8 mouse cellular contexts compared by ENCODE assay signal in the genomic region with DNA sequence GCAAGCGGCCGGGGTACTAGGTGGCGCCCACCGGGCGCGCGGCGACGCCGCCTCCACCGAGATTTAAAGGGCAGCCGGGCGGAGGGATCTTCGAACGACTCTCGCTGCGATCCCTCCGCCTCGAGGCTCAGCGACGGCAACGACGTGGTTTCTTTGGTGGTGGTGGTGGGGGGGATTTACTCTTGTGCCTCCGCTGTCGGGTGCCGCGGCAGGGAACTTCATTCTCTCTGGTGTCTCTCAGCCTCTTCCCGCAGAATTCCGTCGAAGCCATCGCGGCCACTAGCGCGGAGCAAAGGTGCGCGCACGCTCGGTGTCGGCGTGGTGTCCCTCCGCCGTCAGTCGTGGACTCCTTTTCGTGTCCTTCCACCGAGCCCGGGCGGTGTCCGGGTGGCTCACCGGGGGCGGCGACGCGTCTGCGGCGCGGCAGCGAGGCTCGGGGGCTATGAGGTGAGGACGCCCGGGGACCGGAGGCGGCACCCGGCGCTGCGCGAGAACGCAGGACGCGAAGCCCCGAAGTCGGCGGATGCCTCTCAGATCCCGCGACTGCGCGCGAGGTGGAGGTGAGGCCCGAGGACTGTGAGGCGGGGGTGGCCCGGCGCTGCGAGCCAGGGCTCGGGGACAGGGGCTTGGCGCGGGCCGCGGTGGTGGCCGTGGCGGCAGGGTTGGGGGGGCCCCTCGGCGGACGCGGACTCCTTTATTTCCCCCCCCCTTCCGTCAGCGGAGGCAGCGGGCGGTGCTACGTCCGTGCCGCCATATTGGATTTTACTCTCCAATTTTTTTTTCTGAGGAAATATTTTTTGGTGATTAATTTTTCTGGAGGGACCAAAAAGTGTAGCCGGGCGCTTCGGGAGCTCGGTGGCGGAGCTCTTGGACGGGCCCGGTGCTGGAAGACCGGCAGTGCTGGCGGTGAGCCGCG. TPM values are rescaled to one million over a fixed set of nuclear protein-coding genes. Genes with fewer than 3 reads are reported as not detected.
DNase-seq lines count a peak whose midpoint lies in the region; ATAC-seq and TF ChIP-seq lines count a peak whose summit lies in the region.

No protein-coding gene starts in this region.

- H3K36me3 ChIP-seq in embryonic facial prominence, embryonic 14.5 days (ENCODE audit: control insufficient read depth, insufficient read depth, low read length) = 0 out of 2 replicates have a peak, but pooled peaks cover 6% of the 10 kb centered on the region
- 0 out of 2 replicates have a peak, but pooled peaks cover 5% of the 10 kb centered on the region for H3K36me3 ChIP-seq in limb, embryonic 14.5 days (ENCODE audit: control insufficient read depth, insufficient read depth, low read length)
- H3K36me3 ChIP-seq in midbrain, embryonic 16.5 days (ENCODE audit: control insufficient read depth, insufficient read depth, low read length) = no peaks in the 10 kb centered on the region
- H3K36me3 ChIP-seq in spleen, adult 2 months (ENCODE audit: control insufficient read depth, insufficient read depth, low read length) = no peaks in the 10 kb centered on the region; the same call in 1 of the 2 replicates

- no peaks in the 10 kb centered on the region for H3K27me3 ChIP-seq in embryonic facial prominence, embryonic 14.5 days (replicated peaks; ENCODE audit: control insufficient read depth, insufficient read depth, low read length)
- H3K27me3 ChIP-seq in limb, embryonic 14.5 days (ENCODE audit: control insufficient read depth, insufficient read depth, low read length) = no peaks in the 10 kb centered on the region
- no peaks in the 10 kb centered on the region for H3K27me3 ChIP-seq in midbrain, embryonic 16.5 days (ENCODE audit: control insufficient read depth, insufficient read depth, low read depth, low read length)
- H3K27me3 ChIP-seq in spleen, adult 2 months (ENCODE audit: control insufficient read depth, insufficient read depth, low read length) = no peaks in the 10 kb centered on the region

- H3K4me1 ChIP-seq in bone marrow, adult 2 months (ENCODE audit: control insufficient read depth, insufficient read depth, low read length) = peaks cover 2% of the 10 kb centered on the region; the same call in 1 of the 2 replicates
- peaks cover 13% of the 10 kb centered on the region for H3K4me1 ChIP-seq in embryonic facial prominence, embryonic 14.5 days (ENCODE audit: control insufficient read depth, insufficient read depth, low read length)
- H3K4me1 ChIP-seq in limb, embryonic 14.5 days (ENCODE audit: control insufficient read depth, insufficient read depth, low read length) = peaks cover 8% of the 10 kb centered on the region
- peaks cover 27% of the 10 kb centered on the region for H3K4me1 ChIP-seq in midbrain, embryonic 16.5 days (ENCODE audit: control insufficient read depth, insufficient read depth, low read length)
- peaks cover 3% of the 10 kb centered on the region; the same call in 1 of the 2 replicates for H3K4me1 ChIP-seq in spleen, adult 2 months (ENCODE audit: control insufficient read depth, insufficient read depth, insufficient read length)

- peak overlapping the region; percentile 68 for H3K4me3 ChIP-seq in bone marrow, adult 2 months (replicated peaks; ENCODE audit: control insufficient read depth, low read depth, low read length)
- peak overlapping the region; percentile 82 for H3K4me3 ChIP-seq in embryonic facial prominence, embryonic 14.5 days (ENCODE audit: low read depth, low read length)
- H3K4me3 ChIP-seq in limb, embryonic 14.5 days (replicated peaks; ENCODE audit: low read length) = peak overlapping the region; percentile 97
- peak overlapping the region; percentile 92 for H3K4me3 ChIP-seq in midbrain, embryonic 16.5 days (ENCODE audit: low read depth, low read length)
- peak overlapping the region; percentile 89 for H3K4me3 ChIP-seq in spleen, adult 2 months (ENCODE audit: extremely low read depth, insufficient read depth, insufficient read length)

- ATAC-seq in embryonic facial prominence, embryonic 14.5 days (ENCODE audit: low read depth) = peak; percentile 61
- peak; percentile 69 for ATAC-seq in limb, embryonic 14.5 days (ENCODE audit: low FRiP score, low read depth)
- ATAC-seq in midbrain, embryonic 16.5 days = peak; percentile 73

- H3K9me3 ChIP-seq in embryonic facial prominence, embryonic 14.5 days (ENCODE audit: control insufficient read depth, low read length) = no peaks in the 10 kb centered on the region
- H3K9me3 ChIP-seq in limb, embryonic 14.5 days (ENCODE audit: control insufficient read depth, low read length) = no peaks in the 10 kb centered on the region
- no peaks in the 10 kb centered on the region for H3K9me3 ChIP-seq in midbrain, embryonic 16.5 days (replicated peaks; ENCODE audit: control insufficient read depth, low read length, poor library complexity, severe bottlenecking)

- H3K4me2 ChIP-seq in embryonic facial prominence, embryonic 14.5 days (ENCODE audit: low read depth, low read length) = peak overlapping the region; percentile 73
- H3K4me2 ChIP-seq in limb, embryonic 14.5 days (replicated peaks; ENCODE audit: low read depth, low read length, severe bottlenecking) = peak overlapping the region; percentile 95
- peak overlapping the region; percentile 70 for H3K4me2 ChIP-seq in midbrain, embryonic 16.5 days (ENCODE audit: low read length)

- DNase-seq in 416B (ENCODE audit: low read depth) = peak; percentile 90
- DNase-seq in embryonic facial prominence, embryonic 14.5 days (ENCODE audit: low spot score) = peak; percentile 98
- DNase-seq in heart, adult 9 months (ENCODE audit: low spot score in 2 of 2) = peak; percentile 81 to 83
- DNase-seq in kidney, adult 9 months = peak; percentile 82
- DNase-seq in limb, embryonic 14.5 days (ENCODE audit: low spot score) = peak; percentile 94
- DNase-seq in spleen, adult 2 months (ENCODE audit: low read depth in 1 of 2, low spot score in 2 of 2) = peak; percentile 71 to 88

- peak overlapping the region; percentile 99 for H3K9ac ChIP-seq in embryonic facial prominence, embryonic 14.5 days (ENCODE audit: low read depth, low read length)
- peak overlapping the region; percentile 100 for H3K9ac ChIP-seq in limb, embryonic 14.5 days (ENCODE audit: low read depth, low read length, severe bottlenecking)
- H3K9ac ChIP-seq in midbrain, embryonic 16.5 days (ENCODE audit: low read depth, low read length) = peak overlapping the region; percentile 100

- TF ChIP-seq CTCF in bone marrow, adult 2 months (IDR thresholded peaks at IDR 0.05; ENCODE audit: control insufficient read depth, insufficient read depth, low read length) = peak; percentile 6; the same call in 1 of the 2 replicates
- no peak for TF ChIP-seq CTCF in spleen, adult 2 months (IDR thresholded peaks at IDR 0.05; ENCODE audit: extremely low read depth, insufficient read depth, insufficient read length, insufficient replicate concordance)

- TF ChIP-seq POLR2A in bone marrow, adult 2 months (IDR thresholded peaks at IDR 0.05; ENCODE audit: borderline replicate concordance, control insufficient read depth, low read depth, low read length) = no peak; the same call in none of the 2 replicates
- TF ChIP-seq POLR2A in limb, embryonic 14.5 days (IDR thresholded peaks at IDR 0.05; ENCODE audit: borderline replicate concordance, extremely low read depth, insufficient read depth, insufficient read length) = no peak; the same call in 1 of the 2 replicates
- peak; percentile 99 for TF ChIP-seq POLR2A in spleen, adult 2 months (IDR thresholded peaks at IDR 0.05; ENCODE audit: low read depth, low read length)

- under 1% methylated on average over 110 of the region's 111 CpGs for WGBS in bone marrow, adult 2 months
- under 1% methylated on average over 48 of the region's 111 CpGs for WGBS in embryonic facial prominence, embryonic 14.5 days
- WGBS in limb, embryonic 14.5 days = under 1% methylated on average over 98 of the region's 111 CpGs
- WGBS in midbrain, embryonic 16.5 days = under 1% methylated on average over 96 of the region's 111 CpGs
- under 1% methylated on average over 110 of the region's 111 CpGs for WGBS in spleen, adult 2 months

- peak overlapping the region; percentile 100 for H3K27ac ChIP-seq in bone marrow, adult 2 months (ENCODE audit: control insufficient read depth, insufficient read depth, low read depth, low read length, poor library complexity)
- H3K27ac ChIP-seq in embryonic facial prominence, embryonic 14.5 days (replicated peaks; ENCODE audit: low read depth, low read length) = peak overlapping the region; percentile 100
- H3K27ac ChIP-seq in limb, embryonic 14.5 days (replicated peaks; ENCODE audit: low read depth, low read length) = peak overlapping the region; percentile 100
- H3K27ac ChIP-seq in midbrain, embryonic 16.5 days (ENCODE audit: low read length) = peak overlapping the region; percentile 100
- peak overlapping the region; percentile 100 for H3K27ac ChIP-seq in spleen, adult 2 months (ENCODE audit: insufficient read depth, low read length)

RNA-seq across cellular contexts. Expression of a gene that starts 0.8 kb away (rescaled TPM):
- 24.3 and 43.2 TPM in 2 replicates for polyA plus RNA-seq in bone marrow, adult 2 months (2011; ENCODE audit: insufficient read depth, insufficient read length, low replicate concordance, missing spikeins)
- 25.6 and 26.3 TPM in 2 replicates for polyA plus RNA-seq in embryonic facial prominence, embryonic 14.5 days (2014; fragmentation: Nextera tagmentation; extraction: Ambion mirVana)
- 36.5 TPM in 2 replicates for polyA plus RNA-seq in limb, embryonic 14.5 days (2012; rRNA removed)
- 25.2 and 31.8 TPM in 2 replicates for polyA plus RNA-seq in limb, embryonic 14.5 days (2014; fragmentation: Nextera tagmentation; extraction: Ambion mirVana)
- polyA plus RNA-seq in midbrain, embryonic 16.5 days (2015; fragmentation: Nextera tagmentation; extraction: Ambion mirVana) = 50.3 and 59.6 TPM in 2 replicates
- 13.9 and 14.2 TPM in 2 replicates for polyA plus RNA-seq in spleen, adult 2 months (2012; rRNA removed)

RNA-seq across cellular contexts. Expression of a gene that starts 59.9 kb away (rescaled TPM):
- polyA plus RNA-seq in bone marrow, adult 2 months (2011; ENCODE audit: insufficient read depth, insufficient read length, low replicate concordance, missing spikeins) = 1.8 and 6.0 TPM in 2 replicates
- polyA plus RNA-seq in embryonic facial prominence, embryonic 14.5 days (2014; fragmentation: Nextera tagmentation; extraction: Ambion mirVana) = 59.2 and 61.4 TPM in 2 replicates
- polyA plus RNA-seq in limb, embryonic 14.5 days (2012; rRNA removed) = 76.0 and 94.1 TPM in 2 replicates
- 56.4 and 56.9 TPM in 2 replicates for polyA plus RNA-seq in limb, embryonic 14.5 days (2014; fragmentation: Nextera tagmentation; extraction: Ambion mirVana)
- polyA plus RNA-seq in midbrain, embryonic 16.5 days (2015; fragmentation: Nextera tagmentation; extraction: Ambion mirVana) = 33.3 and 33.4 TPM in 2 replicates
- 6.7 and 11.0 TPM in 2 replicates for polyA plus RNA-seq in spleen, adult 2 months (2012; rRNA removed)

Comparison
In these comparisons a context has a peak if more than half of its experiments do, and no peak if none do; other contexts are left out.
1. Peak in every context shown above with its lines: DNase-seq, ATAC-seq, H3K4me3 ChIP-seq and H3K27ac ChIP-seq.